Mouse (Mus musculus) lung, embryonic 16.5 days (tissue): ENCODE results near the gene Pdcd11. TPM values are rescaled to one million over a fixed set of nuclear protein-coding genes. Genes with fewer than 3 reads are reported as not detected.

ENCODE experiments used
- ATAC-seq: fragments of 200-750 bp; cut with Nextera tagmentation; 2 replicates; pipeline ENCODE4 v1.8.0; 2017; ENCODE audit warnings: low read depth, mild to moderate bottlenecking, moderate library complexity
- H3K27ac ChIP-seq: fragments of 300-500 bp; sonication (generic); 2 replicates; pipeline ENCODE4 v1.5.1; 2014; ENCODE audit warnings: mild to moderate bottlenecking, control low read depth, low read length
- H3K27me3 ChIP-seq: fragments of 300-500 bp; sonication (generic); 2 replicates; pipeline ENCODE4 v1.6.1; 2014; ENCODE audit warnings: low read depth, low read length, mixed read lengths; ENCODE audit not compliant: control insufficient read depth, insufficient read depth
- H3K36me3 ChIP-seq: fragments of 300-500 bp; sonication (generic); 2 replicates; pipeline ENCODE4 v1.6.1; 2014; ENCODE audit warnings: low read length; ENCODE audit not compliant: control insufficient read depth, insufficient read depth
- H3K4me1 ChIP-seq: fragments of 300-500 bp; sonication (generic); replicated peaks from 2 replicates; pipeline ENCODE4 v1.6.1; 2014; ENCODE audit warnings: low read length, mixed read lengths; ENCODE audit not compliant: control insufficient read depth, insufficient read depth
- H3K4me2 ChIP-seq: fragments of 300-500 bp; sonication (generic); 2 replicates; pipeline ENCODE4 v1.6.1; 2014; ENCODE audit warnings: low read depth, low read length, control low read depth
- H3K4me3 ChIP-seq: fragments of 300-500 bp; sonication (generic); 2 replicates; pipeline ENCODE4 v1.5.1; 2014; ENCODE audit warnings: mild to moderate bottlenecking, low read length, control low read depth
- H3K9ac ChIP-seq: fragments of 300-500 bp; sonication (generic); 2 replicates; pipeline ENCODE4 v1.6.1; 2014; ENCODE audit warnings: low read length, control low read depth
- H3K9me3 ChIP-seq: fragments of 300-500 bp; sonication (generic); 2 replicates; pipeline ENCODE4 v1.6.1; 2016; ENCODE audit warnings: low read length; ENCODE audit not compliant: control insufficient read depth
- WGBS: fragments of 180-500 bp; shearing (Covaris S2); extraction: QIAGEN DNeasy Blood & Tissue Kit; methylation state at CpG from one replicate; pipeline ENCODE4 v1.1.7; 2014; 5-methylcytosine and 5-hydroxymethylcytosine counted together
- polyA plus RNA-seq: library from polyadenylated mRNA; unstranded; fragments of >200 nt; fragmentation: Nextera tagmentation; extraction: Ambion mirVana; gene quantifications from 2 replicates; pipeline ENCODE4 v1.2.1, GENCODE M21; 2015

Pdcd11 gene
- polyA plus RNA-seq, 1 experiment from 2014 or later: 8.1 TPM

DNA sequence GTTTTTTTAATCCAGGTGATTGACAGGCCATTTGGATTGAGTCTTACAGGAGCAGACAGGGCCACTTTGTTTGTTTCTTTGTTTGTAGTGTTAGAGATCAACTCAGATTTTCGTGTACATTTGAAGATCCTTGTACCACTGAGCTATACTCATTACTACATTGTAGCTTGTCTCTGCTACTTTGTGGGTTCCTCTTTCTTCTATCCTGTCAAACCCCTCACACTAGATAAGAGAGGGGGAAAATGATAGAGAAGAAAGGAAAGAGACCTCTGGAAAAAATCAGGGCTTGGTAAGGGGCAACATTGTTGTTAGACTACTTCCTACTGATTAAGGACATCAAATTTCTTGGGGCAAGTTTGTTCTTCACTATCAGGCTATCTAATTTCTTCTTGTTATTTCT, 32.9 kb upstream of the Pdcd11 start:
- Histone ChIP-seq H3K4me1 (no peaks in the 10 kb centered on the region), H3K4me3 (no peak overlapping the region), H3K27me3 (no peaks in the 10 kb centered on the region), H3K9ac (no peak overlapping the region), H3K27ac (no peak overlapping the region), H3K9me3 (no peaks in the 10 kb centered on the region), H3K4me2 (no peak overlapping the region), H3K36me3 (no peaks in the 10 kb centered on the region)
- WGBS: 46% methylated on average over 1 of the region's 1 CpGs
- no peak for ATAC-seq

DNA sequence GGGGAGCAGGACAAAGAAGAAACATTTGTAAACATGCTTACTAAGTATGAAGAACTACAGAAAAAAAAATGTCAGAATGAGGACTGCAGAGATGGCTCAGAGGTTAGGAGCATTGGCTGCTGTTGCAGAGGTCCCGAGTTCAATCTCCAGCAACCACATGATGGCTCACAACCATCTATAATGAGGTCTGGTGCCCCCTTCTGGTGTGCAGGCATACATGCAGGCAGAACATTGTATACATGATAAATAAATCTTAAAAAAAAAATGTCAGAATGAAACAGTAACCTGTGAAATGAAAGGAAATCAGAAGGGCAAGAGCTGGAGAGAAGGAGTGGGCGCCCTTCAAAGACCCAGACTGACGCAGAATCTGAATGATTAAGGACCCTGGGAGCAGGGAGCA, 24.7 kb upstream of the Pdcd11 start:
- Histone ChIP-seq H3K9ac (no peak overlapping the region), H3K9me3 (no peaks in the 10 kb centered on the region), H3K4me1 (peaks cover 11% of the 10 kb centered on the region), H3K27ac (no peak overlapping the region), H3K27me3 (no peaks in the 10 kb centered on the region), H3K4me3 (no peak overlapping the region), H3K36me3 (no peaks in the 10 kb centered on the region), H3K4me2 (no peak overlapping the region)
- 80% methylated on average over 3 of the region's 3 CpGs for WGBS
- no peak for ATAC-seq

DNA sequence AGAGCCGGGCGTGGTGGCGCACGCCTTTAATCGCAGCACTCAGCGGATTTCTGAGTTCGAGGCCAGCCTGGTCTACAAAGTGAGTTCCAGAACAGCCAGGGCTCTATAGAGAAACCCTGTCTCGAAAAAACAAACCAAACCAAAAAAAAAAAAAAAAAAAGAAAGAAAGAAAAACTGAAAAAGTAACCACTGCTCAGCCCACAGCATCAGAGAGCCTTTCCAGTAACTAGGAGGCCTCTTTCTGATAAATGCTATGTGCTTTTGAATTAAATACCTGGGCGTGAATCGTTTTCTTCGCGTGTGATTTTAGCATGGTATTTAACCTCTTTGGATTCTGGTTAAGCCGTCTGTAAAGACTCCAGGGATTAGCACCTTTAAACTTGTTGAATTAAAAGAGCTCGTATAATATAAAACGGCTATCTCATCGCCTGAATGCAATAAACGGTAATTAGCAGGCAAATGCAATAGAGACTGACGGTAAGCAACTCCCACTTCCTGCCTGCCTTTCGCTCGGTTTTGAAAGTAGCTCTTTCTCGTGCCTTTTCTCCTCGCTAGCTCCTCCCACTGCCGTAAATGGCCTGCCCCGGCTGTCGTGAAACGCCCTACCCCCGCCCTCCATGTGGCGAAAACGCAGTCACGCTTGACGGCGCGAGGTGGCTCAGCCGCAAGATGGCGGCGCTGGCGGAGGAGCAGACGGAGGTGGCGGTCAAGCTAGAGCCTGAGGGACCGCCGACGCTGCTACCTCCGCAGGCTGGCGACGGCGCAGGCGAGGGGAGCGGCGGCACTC, 23.3 kb upstream of the Pdcd11 start, which contains the start of gene Taf5:
Gene Taf5, plus strand, starts transcription at position 651 of the 787 bp plus-strand sequence.
- Histone ChIP-seq H3K9ac (peak within 1 kb of the TSS; percentile 92), H3K4me3 (peak within 1 kb of the TSS; percentile 98), H3K36me3 (peaks cover 6% of the 10 kb centered on the region), H3K27ac (peak within 1 kb of the TSS; percentile 89), H3K4me2 (peak within 1 kb of the TSS; percentile 75), H3K27me3 (no peaks in the 10 kb centered on the region), H3K4me1 (peaks cover 11% of the 10 kb centered on the region), H3K9me3 (no peaks in the 10 kb centered on the region)
- ATAC-seq: peak; percentile 87
- WGBS: 9% methylated on average over 42 of the region's 49 CpGs

DNA sequence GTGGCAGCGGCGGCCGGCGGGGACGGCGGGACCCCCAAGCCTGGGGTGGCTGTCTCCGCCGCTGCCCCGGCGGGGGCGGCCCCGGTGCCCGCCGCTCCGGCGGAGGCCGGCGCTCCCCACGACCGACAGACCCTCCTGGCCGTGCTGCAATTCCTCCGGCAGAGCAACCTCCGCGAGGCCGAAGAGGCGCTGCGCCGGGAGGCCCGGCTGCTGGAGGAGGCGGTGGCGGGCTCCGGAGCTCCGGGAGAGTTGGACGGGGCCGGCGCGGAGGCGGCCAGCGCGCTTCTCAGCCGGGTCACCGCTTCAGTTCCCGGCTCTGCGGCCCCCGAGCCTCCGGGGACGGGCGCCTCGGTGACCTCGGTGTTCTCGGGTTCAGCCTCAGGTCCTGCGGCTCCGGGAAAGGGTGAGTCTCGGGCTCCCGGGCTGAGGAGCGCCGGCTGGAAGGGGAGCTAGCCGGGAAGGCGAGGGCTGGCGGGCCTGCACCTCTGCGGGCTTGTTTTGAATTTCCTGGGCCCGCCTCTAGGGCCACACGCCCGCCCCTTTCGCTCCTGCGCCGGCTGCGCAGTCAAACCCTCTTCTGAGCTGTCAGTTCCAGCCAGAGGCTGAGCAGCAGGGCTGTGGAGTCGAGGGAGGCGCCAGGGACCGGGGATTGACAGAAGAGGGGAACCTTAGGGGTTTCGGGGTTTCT, 22.5 kb upstream of the Pdcd11 start:
- Histone ChIP-seq H3K36me3 (peaks cover 12% of the 10 kb centered on the region), H3K27ac (peak overlapping the region; percentile 89), H3K4me1 (peaks cover 11% of the 10 kb centered on the region), H3K9ac (peak overlapping the region; percentile 92), H3K4me2 (peak overlapping the region; percentile 75), H3K9me3 (no peaks in the 10 kb centered on the region), H3K27me3 (no peaks in the 10 kb centered on the region), H3K4me3 (peak overlapping the region; percentile 98)
- WGBS: under 1% methylated on average over 55 of the region's 72 CpGs
- ATAC-seq: peak; percentile 96

DNA sequence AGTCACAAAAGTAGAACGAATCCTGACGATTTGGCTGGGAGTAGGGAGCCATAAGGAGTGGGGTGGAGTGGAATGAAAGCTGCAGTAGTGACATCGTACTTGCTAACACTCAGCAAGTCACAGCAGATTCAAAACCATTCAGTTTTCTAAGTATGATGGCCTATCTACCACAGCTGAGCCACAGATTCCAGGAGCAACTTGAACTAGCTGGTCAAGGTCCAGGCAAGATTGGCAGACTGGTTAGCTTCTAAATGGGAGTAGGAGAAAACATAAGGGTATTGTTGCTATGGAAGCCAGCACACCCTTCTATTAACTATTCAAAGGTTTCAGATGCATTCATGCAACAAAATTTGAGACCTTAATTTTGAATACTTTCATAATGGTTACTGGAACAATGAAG, 2.3 kb upstream of the Pdcd11 start:
- Histone ChIP-seq H3K4me1 (peaks cover 9% of the 10 kb centered on the region), H3K9ac (no peak overlapping the region)

DNA sequence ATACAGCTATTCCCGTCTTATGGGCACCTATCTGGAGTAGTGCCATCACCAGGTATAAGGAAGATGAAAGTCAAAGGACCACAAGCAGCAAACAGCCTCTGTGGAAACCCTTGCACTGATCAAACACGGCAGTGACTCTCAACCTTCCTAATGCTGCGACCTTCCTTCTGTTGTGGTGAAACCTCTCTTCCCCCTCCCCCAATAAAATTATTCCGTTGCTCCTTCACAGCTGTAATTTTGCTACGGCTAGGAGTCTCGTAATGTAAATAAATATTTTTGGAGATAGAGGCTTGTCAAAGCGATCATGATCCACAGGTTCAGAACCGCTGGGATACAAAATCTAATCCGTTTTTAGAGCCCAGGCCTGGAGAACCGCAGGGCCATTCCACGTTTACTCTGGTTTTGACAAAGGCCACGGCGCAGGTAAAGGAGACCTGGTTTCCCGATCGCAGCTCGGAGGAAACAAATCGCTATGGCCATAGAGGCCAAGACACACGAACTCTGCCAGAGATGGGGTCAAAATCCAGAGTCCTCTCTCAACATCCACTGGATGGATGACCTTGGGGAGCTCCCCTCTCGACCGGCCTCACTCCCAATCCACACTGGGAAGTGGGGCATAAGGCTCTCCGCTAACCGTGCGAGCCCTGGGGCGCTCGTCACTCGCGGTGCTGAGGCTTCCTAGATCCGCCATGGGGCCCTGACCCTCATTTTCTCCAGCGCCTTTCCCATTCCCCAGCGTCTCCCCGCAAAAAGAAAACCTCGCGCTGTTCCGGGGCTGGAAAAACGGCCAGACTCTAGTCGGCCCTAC, 646 bp upstream of the Pdcd11 start:
- ATAC-seq: peak; percentile 77
- 1% methylated on average over 36 of the region's 36 CpGs for WGBS

More for the DNA sequence above, 2.3 kb upstream of the Pdcd11 start:
- 80% methylated on average over 3 of the region's 3 CpGs for WGBS
- H3K9me3 ChIP-seq: no peaks in the 10 kb centered on the region
- no peak for ATAC-seq
- peaks cover 18% of the 10 kb centered on the region for H3K36me3 ChIP-seq
- H3K27me3 ChIP-seq: no peaks in the 10 kb centered on the region
- H3K27ac ChIP-seq: no peak overlapping the region
- no peak overlapping the region for H3K4me3 ChIP-seq
- no peak overlapping the region for H3K4me2 ChIP-seq

DNA sequence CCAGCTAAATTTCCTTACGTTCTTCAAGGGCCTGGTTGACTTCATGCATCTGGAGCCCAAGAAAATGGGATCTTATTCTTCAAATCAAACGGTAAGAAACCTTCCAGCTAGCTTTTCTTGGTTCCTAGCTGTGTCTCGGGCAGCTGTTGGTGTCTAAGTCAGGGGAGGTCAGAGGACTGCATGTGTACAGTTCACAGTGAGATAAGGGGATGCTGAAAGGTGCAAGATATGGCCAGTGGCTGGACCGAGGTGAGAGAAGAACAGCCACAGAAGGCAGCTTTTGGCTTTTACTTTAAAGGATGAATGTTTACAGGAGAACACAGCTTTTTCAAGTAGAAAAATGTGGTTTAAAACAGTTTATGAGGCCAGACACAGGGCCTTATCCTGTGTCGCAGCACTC, 10.5 kb downstream of the Pdcd11 start:
- Histone ChIP-seq H3K4me3 (no peak overlapping the region), H3K36me3 (peaks cover 50% of the 10 kb centered on the region), H3K4me2 (no peak overlapping the region), H3K9ac (no peak overlapping the region), H3K4me1 (no peaks in the 10 kb centered on the region), H3K27me3 (no peaks in the 10 kb centered on the region), H3K9me3 (no peaks in the 10 kb centered on the region), H3K27ac (no peak overlapping the region)
- ATAC-seq: no peak
- WGBS: 89% methylated on average over 5 of the region's 5 CpGs

More for the DNA sequence above, 646 bp upstream of the Pdcd11 start:
- H3K27me3 ChIP-seq: no peaks in the 10 kb centered on the region
- peak overlapping the region; percentile 84 for H3K27ac ChIP-seq
- peak overlapping the region; percentile 90 for H3K4me3 ChIP-seq
- no peaks in the 10 kb centered on the region for H3K9me3 ChIP-seq
- peaks cover 8% of the 10 kb centered on the region for H3K36me3 ChIP-seq
- H3K4me1 ChIP-seq: peaks cover 9% of the 10 kb centered on the region
- H3K4me2 ChIP-seq: peak overlapping the region; percentile 81
- H3K9ac ChIP-seq: peak overlapping the region; percentile 98

DNA sequence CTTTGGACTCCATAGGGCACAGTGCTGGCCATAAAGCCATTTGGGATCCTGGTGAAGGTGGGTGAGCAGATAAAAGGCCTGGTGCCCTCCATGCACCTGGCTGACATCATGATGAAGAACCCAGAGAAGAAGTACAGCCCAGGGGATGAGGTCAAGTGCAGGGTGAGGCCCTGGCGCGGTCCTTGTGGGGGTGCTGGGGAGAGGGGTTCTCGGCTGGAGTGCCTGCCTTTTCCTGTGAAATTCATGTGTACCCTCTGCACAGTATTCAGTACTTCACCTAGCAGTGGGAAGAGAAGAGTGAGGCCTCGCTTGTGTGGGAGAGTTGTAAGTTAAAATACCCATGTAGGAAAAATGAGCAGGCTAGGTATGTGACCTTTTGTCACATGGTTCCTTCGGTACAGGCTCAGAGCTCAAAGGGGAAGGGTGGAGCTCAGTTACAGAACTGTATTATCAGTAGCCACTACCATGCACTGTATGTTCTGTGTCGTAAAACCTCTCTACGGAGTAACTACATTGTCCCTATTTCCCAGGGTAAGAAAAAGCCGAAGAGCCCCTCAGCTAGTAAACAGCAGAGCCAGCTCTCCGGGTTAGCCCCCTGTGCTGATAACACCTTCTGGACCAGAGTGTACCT, 14.2 kb downstream of the Pdcd11 start:
- H3K9ac ChIP-seq: no peak overlapping the region
- ATAC-seq: no peak
- no peaks in the 10 kb centered on the region for H3K27me3 ChIP-seq
- H3K27ac ChIP-seq: no peak overlapping the region
- no peak overlapping the region for H3K4me3 ChIP-seq
- no peaks in the 10 kb centered on the region for H3K9me3 ChIP-seq
- 90% methylated on average over 9 of the region's 9 CpGs for WGBS
- no peaks in the 10 kb centered on the region for H3K4me1 ChIP-seq
- H3K4me2 ChIP-seq: no peak overlapping the region
- H3K36me3 ChIP-seq: peaks cover 54% of the 10 kb centered on the region
